Mouse (Mus musculus) intestine, embryonic 14.5 days (tissue): ENCODE results near the gene Fam170b. TPM values are rescaled to one million over a fixed set of nuclear protein-coding genes. Genes with fewer than 3 reads are reported as not detected.

ENCODE experiments used
- ATAC-seq: fragments of 200-750 bp; cut with Nextera tagmentation; replicated peaks from 2 replicates; pipeline ENCODE4 v1.8.0; 2017; ENCODE audit warnings: low read depth, moderate number of reproducible peaks, moderate TSS enrichment, moderate library complexity; ENCODE audit not compliant: low FRiP score, low TSS enrichment
- DNase-seq: peaks from one replicate; pipeline ENCODE4 v3.0.0-alpha.2; 2018; ENCODE audit warnings: low spot score
- H3K27ac ChIP-seq: fragments of 300-500 bp; sonication (generic); 2 replicates; pipeline ENCODE4 v1.5.1; 2014; ENCODE audit warnings: low read depth, mild to moderate bottlenecking, control low read depth
- H3K27me3 ChIP-seq: fragments of 300-500 bp; sonication (generic); replicated peaks from 2 replicates; pipeline ENCODE4 v1.6.1; 2014; ENCODE audit warnings: low read length, control low read depth; ENCODE audit not compliant: control insufficient read depth, insufficient read depth
- H3K36me3 ChIP-seq: fragments of 300-500 bp; sonication (generic); 2 replicates; pipeline ENCODE4 v1.6.1; 2014; ENCODE audit warnings: low read length, control low read depth; ENCODE audit not compliant: control insufficient read depth, insufficient read depth
- H3K4me1 ChIP-seq: fragments of 300-500 bp; sonication (generic); replicated peaks from 2 replicates; pipeline ENCODE4 v1.6.1; 2014; ENCODE audit warnings: low read length, control low read depth, mixed read lengths; ENCODE audit not compliant: control insufficient read depth, insufficient read depth
- H3K4me2 ChIP-seq: fragments of 300-500 bp; sonication (generic); 2 replicates; pipeline ENCODE4 v1.6.1; 2014; ENCODE audit warnings: low read length
- H3K4me3 ChIP-seq: fragments of 300-500 bp; sonication (generic); 2 replicates; pipeline ENCODE4 v1.5.1; 2014; ENCODE audit warnings: low read depth, low read length, control low read depth, mixed read lengths
- H3K9ac ChIP-seq: fragments of 300-500 bp; sonication (generic); 2 replicates; pipeline ENCODE4 v1.6.1; 2014; ENCODE audit warnings: mild to moderate bottlenecking, low read length
- H3K9me3 ChIP-seq: fragments of 300-500 bp; sonication (generic); 2 replicates; pipeline ENCODE4 v1.6.1; 2016; ENCODE audit warnings: low read length, control low read depth; ENCODE audit not compliant: control insufficient read depth
- WGBS: fragments of 180-500 bp; shearing (Covaris S2); extraction: QIAGEN DNeasy Blood & Tissue Kit; methylation state at CpG from one replicate; pipeline ENCODE4 v1.1.7; 2014; 5-methylcytosine and 5-hydroxymethylcytosine counted together
- polyA plus RNA-seq: library from polyadenylated mRNA; unstranded; fragments of >200 nt; fragmentation: Nextera tagmentation; extraction: Ambion mirVana; gene quantifications from 2 replicates; pipeline ENCODE4 v1.2.1, GENCODE M21; 2014

Gene Fam170b
- polyA plus RNA-seq, 1 experiment from 2014 or later: not detected

DNA sequence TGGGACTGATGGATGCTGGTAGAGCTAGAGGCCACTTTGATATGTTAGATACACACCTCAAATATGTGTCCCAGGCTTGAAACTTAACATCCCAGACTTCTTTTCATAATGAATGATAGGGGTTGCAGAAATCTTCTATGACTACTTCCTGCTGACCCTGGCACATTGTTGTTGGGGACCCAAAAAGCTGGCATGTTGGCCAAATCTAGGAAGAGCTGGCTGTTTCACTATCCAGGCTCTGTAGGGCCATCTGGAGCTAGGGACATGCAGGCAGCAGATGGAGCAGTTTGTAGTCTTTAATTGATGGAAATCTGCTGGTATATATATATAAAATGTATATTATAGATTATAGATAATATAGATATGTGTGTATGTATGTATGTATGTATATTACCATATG, 8.3 kb downstream of the Fam170b start:
- no peak overlapping the region for H3K4me3 ChIP-seq
- DNase-seq (peak; percentile 13), ATAC-seq (no peak)
- no peaks in the 10 kb centered on the region for H3K36me3 ChIP-seq
- H3K27me3 ChIP-seq: no peaks in the 10 kb centered on the region
- no peak overlapping the region for H3K4me2 ChIP-seq
- H3K9me3 ChIP-seq: no peaks in the 10 kb centered on the region
- no peak overlapping the region for H3K9ac ChIP-seq
- no peaks in the 10 kb centered on the region for H3K4me1 ChIP-seq
- no peak overlapping the region for H3K27ac ChIP-seq

- Histone ChIP-seq H3K36me3 (no peaks in the 10 kb centered on the region), H3K9me3 (no peaks in the 10 kb centered on the region), H3K4me1 (peaks cover 8% of the 10 kb centered on the region), H3K4me2 (no peak overlapping the region), H3K27me3 (no peaks in the 10 kb centered on the region), H3K9ac (no peak overlapping the region), H3K27ac (no peak overlapping the region), H3K4me3 (no peak overlapping the region)
- WGBS: 88% methylated on average over 4 of the region's 4 CpGs
- no peak for ATAC-seq
- DNase-seq: peak; percentile 41
Observed at GRCm38 (mm10) chr14:32854059-32854458, 20.3 kb downstream of the Fam170b start.

DNA sequence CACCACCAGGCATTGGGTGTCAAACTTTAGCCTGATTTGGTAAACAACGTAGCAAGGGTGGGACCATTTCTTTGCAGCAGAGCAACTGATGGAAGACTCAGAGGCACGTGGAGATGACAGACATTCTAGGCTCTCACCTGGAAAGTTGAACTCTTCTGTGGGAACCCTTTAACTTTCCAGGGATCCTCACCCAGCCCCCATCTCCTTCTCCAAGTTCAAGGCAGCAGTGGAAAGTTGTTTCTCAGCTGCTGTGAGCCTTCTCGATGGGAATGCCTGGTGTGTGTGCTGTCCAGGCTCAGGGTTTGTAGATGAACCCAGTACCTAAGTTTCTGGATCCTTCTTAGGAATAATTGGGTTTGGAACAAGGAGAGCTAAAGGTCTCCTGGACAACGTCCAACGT, 22.5 kb downstream of the Fam170b start:
- Histone ChIP-seq H3K9ac (peak overlapping the region; percentile 89; the same call in 1 of the 2 replicates), H3K27me3 (no peaks in the 10 kb centered on the region), H3K9me3 (no peaks in the 10 kb centered on the region), H3K4me2 (peak overlapping the region; percentile 76), H3K4me3 (peak overlapping the region; percentile 57), H3K27ac (peak overlapping the region; percentile 83; the same call in 1 of the 2 replicates), H3K36me3 (no peaks in the 10 kb centered on the region), H3K4me1 (peaks cover 23% of the 10 kb centered on the region)
- DNase-seq (no peak), ATAC-seq (no peak)
- WGBS: 31% methylated on average over 5 of the region's 5 CpGs

- ATAC-seq (peak; percentile 82), DNase-seq (peak; percentile 84)
- peak within 1 kb of the TSS; percentile 89 for H3K9ac ChIP-seq
- no peaks in the 10 kb centered on the region for H3K9me3 ChIP-seq
- peaks cover 28% of the 10 kb centered on the region for H3K4me1 ChIP-seq
- H3K4me2 ChIP-seq: peak within 1 kb of the TSS; percentile 76
- no peaks in the 10 kb centered on the region for H3K27me3 ChIP-seq
- H3K27ac ChIP-seq: peak within 1 kb of the TSS; percentile 83
- under 1% methylated on average over 67 of the region's 68 CpGs for WGBS
- peak within 1 kb of the TSS; percentile 57 for H3K4me3 ChIP-seq
- no peaks in the 10 kb centered on the region for H3K36me3 ChIP-seq
Observed at GRCm38 (mm10) chr14:32856681-32857328, 23.0 kb downstream of the Fam170b start, which contains the start of gene Vstm4. Vstm4 (plus strand) TSS chr14:32856756.

DNA sequence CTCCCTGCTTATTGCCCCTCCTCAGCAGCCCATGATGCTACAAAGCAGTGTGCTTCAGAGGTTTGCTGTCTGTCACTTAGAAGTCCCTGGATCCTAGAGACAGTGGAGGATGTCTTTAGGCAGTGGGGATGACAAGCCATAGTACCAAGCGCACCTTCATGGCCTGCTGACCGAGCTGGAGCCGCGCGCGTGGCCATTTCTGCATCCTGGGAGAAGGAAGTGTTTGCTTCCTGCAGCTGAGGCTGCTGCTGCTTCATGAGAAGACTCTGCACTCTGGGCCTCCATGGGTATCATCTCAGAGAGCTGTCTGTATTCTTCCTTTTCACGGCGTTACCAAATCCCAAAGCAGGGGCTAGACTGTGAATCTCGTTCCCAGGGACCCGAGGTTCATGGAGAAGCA, 24.6 kb downstream of the Fam170b start:
- peak overlapping the region; percentile 76 for H3K4me2 ChIP-seq
- H3K27me3 ChIP-seq: no peaks in the 10 kb centered on the region
- DNase-seq: peak; percentile 46
- ATAC-seq: no peak
- H3K9me3 ChIP-seq: no peaks in the 10 kb centered on the region
- no peaks in the 10 kb centered on the region for H3K36me3 ChIP-seq
- peaks cover 34% of the 10 kb centered on the region for H3K4me1 ChIP-seq
- no peak overlapping the region for H3K4me3 ChIP-seq
- no peak overlapping the region for H3K9ac ChIP-seq
- no peak overlapping the region for H3K27ac ChIP-seq
- WGBS: 93% methylated on average over 10 of the region's 10 CpGs

GRCm38 (mm10) chr14:32858941-32859510, 25.3 kb downstream of the Fam170b start:
- Histone ChIP-seq H3K36me3 (peaks cover 5% of the 10 kb centered on the region; the same call in 1 of the 2 replicates), H3K4me3 (no peak overlapping the region), H3K27ac (no peak overlapping the region), H3K9me3 (no peaks in the 10 kb centered on the region), H3K27me3 (no peaks in the 10 kb centered on the region), H3K4me2 (no peak overlapping the region), H3K4me1 (peaks cover 34% of the 10 kb centered on the region), H3K9ac (no peak overlapping the region)
- DNase-seq: peak; percentile 51
- 68% methylated on average over 6 of the region's 6 CpGs for WGBS
- ATAC-seq: no peak

DNA sequence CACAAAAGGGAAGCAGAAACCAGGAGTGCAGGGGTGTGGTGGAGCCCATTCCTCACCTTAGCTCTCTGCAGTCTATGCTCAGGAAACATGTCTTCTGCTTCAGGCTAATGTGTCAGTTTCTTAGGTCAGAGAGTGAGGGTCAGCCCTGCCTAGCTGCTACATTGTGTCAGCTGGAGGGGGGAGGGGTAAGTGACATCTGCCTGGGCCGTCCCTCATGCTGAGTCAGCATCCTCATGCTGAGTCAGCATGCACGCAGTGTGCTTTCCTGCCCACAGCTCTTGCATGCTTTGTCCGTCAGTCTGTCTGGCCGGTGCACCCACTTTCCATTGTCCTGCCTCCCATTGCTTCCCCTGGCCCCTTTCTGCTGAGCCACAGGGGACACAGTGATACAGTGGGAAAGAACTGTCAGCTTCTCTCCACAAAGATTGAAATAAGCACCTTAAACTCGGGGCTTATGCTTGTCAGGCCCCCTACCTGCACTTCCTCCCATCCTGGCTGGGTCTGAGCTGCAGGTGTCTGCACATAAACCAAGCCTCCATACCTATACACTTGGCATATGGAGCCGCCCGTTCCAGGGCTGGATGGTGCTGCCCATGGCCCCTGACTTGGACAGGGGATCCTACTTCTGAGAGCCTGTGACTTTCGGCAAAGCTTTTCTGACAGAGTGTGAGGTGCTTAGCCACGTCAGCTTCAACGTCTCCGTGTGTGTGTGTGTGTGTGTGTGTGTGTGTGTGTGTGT, 26.2 kb downstream of the Fam170b start:
- H3K9me3 ChIP-seq: no peaks in the 10 kb centered on the region
- H3K4me3 ChIP-seq: no peak overlapping the region
- H3K27ac ChIP-seq: peak overlapping the region; percentile 16; the same call in 1 of the 2 replicates
- no peak overlapping the region for H3K9ac ChIP-seq
- ATAC-seq (no peak), DNase-seq (peak; percentile 53)
- no peaks in the 10 kb centered on the region for H3K27me3 ChIP-seq
- no peak overlapping the region for H3K4me2 ChIP-seq
- WGBS: 59% methylated on average over 11 of the region's 11 CpGs
- peaks cover 39% of the 10 kb centered on the region for H3K4me1 ChIP-seq
- H3K36me3 ChIP-seq: peaks cover 14% of the 10 kb centered on the region

DNA sequence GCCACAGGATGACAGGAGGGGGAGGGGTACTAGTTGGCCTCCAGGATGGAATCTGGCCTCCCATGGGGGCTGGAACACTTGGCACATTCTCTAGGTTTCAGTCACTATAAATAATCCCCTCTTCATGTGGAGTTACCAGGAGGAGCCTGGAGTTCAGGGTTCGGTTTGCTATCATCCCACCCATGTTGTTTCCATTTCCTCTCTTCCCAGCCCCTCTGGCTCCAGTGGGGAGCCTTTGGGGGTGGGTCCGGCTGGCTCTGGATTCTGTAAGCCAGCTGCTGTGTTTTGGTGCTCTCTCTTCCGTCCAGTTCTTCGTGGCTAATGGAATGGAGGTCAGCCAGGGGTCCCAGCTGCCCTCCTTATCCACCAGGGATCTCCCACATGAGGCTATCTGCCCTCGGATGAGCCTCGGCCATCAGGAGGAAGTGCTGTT, 27.4 kb downstream of the Fam170b start:
- peak overlapping the region; percentile 12; the same call in 1 of the 2 replicates for H3K4me2 ChIP-seq

More for the DNA sequence above, 27.4 kb downstream of the Fam170b start:
- H3K4me1 ChIP-seq: peaks cover 38% of the 10 kb centered on the region
- peak; percentile 66 for ATAC-seq
- H3K27ac ChIP-seq: peak overlapping the region; percentile 84
- H3K4me3 ChIP-seq: no peak overlapping the region
- WGBS: 12% methylated on average over 6 of the region's 6 CpGs
- peak; percentile 59 for DNase-seq
- H3K36me3 ChIP-seq: peaks cover 16% of the 10 kb centered on the region
- no peaks in the 10 kb centered on the region for H3K27me3 ChIP-seq
- no peaks in the 10 kb centered on the region for H3K9me3 ChIP-seq
- no peak overlapping the region for H3K9ac ChIP-seq
